Mouse (Mus musculus): Measurements from ENCODE around the gene Pwp2. TPM values are rescaled to one million over a fixed set of nuclear protein-coding genes. Genes with fewer than 3 reads are reported as not detected.
A peak's percentile ranks its signal among the peaks of the same experiment; 100 is the strongest.

The Pwp2 gene
- total RNA-seq, 2 experiments from 2014 or later, result 7.2 to 18.6 TPM

DNA sequence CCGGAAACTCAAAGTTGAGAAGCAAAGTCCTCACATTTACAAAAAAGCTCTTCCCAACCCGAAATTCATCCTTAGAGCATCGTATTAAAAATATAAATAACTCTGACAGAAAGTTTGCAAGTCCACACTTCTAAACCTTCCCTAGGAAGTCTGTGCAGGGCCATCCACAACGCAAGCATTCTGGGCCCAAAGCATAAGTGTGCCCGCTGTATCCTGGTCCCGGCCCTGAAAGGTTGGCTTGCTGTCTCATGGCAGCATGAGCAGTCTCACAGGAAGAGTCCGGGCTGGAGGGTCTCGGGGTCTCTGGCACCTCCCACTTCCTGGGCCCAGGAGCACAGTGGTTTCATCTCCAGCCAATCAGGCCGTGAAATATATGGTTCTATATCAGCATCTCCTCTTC is 13.4 kb downstream of the Pwp2 start:
- ATAC-seq (replicated peaks; ENCODE audit: poor library complexity), result no peak

DNA sequence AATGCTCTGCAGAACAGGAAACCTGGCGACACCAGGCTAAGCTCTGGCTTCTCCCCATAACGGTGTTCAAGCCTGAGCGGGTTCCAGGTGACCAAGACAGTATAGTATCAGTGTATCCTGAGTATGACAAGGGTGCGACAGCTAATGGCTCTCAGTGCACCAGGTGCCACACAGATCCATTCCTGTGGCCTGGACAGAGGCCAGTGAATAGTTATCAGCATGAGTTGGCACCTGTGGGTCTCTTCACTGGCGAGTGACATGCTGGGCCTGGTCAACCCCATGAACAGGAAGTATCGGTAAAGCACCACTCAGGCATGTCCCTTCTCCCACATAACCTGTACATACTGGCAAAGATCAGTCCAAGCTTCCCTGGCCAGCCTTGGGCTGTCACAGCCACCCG is 13.9 kb downstream of the Pwp2 start:
- no peak for ATAC-seq (replicated peaks; ENCODE audit: poor library complexity)

DNA sequence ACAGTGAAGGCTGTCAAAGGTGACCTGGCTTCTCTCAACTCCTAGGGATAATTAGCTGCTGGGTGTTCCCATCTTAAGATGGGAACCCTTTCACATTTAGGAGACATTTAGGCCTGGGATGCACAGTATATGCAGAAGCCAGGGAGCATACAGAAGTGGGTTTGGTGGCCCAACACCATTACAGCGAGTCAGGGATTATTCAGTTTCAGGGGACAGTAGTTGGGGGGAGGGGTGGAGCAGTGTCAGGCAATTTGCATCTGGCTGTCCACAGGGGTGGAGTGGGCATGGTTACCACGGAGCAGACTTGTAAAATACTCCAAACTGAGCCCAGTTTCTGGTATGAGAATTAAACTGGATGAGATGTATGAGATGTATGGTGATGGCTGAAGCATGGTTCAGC is 14.5 kb downstream of the Pwp2 start:
- no peak for ATAC-seq (replicated peaks; ENCODE audit: poor library complexity)

DNA sequence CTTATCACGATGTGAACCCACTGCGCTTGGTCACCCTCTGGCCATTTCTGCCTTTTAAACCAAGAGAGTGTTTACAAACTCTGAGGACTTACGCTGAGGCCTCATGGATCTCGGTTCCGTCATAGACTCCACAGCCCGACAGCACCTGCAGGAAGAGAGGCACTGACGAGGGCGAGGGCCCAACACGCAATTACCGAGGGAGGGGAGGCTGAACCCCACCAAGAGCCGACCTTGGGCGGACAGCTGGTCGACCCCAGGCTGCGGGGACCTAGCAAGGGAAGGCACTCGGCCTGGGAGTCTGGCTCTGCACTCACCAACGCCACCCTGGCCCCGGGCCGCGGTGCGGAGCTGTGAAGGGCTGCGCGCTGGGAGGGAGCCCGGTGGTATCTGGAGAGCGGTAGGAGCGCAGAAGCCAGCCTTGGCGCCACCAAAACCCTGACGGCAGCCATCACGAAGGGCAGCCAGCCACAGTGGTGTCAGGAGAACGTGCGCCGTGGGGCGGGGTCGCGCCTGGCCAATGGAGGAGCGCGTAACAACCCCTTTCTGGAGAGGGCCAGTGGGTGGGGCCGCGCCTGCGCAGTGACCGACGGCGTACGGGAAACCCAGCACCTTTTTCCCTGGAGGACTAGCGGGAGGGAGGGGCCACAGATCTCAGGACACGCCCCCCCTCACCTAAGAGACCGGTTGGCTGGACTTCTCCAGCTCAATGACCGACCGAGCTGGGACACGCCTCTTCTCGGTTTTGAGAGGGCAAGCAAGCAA is 15.5 kb downstream of the Pwp2 start, which contains the start of gene D10Jhu81e:
TSS of gene D10Jhu81e (minus strand) at position 502 of the 762 bp plus-strand sequence.
- ATAC-seq (replicated peaks; ENCODE audit: poor library complexity), result peak; percentile 91

DNA sequence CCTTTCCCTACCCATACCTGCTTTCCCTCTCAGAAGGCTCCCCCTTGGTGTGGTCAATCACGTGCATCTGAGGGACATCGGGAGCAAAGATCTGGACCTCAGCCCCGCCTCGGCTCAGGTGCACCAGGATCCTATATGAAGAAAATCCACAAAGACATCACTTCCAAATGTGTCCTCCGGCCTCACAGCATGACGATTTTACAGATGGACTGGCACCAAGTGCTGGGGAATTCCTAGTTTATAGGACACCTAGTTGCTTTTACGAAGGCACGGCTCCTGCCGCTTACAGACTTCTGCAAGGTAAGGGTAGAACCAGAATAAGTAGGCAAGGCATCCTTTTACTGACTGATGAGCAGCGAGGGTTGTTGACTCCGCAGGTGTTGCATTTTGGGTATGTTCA is 16.2 kb downstream of the Pwp2 start:
- no peak for ATAC-seq (replicated peaks; ENCODE audit: poor library complexity)

DNA sequence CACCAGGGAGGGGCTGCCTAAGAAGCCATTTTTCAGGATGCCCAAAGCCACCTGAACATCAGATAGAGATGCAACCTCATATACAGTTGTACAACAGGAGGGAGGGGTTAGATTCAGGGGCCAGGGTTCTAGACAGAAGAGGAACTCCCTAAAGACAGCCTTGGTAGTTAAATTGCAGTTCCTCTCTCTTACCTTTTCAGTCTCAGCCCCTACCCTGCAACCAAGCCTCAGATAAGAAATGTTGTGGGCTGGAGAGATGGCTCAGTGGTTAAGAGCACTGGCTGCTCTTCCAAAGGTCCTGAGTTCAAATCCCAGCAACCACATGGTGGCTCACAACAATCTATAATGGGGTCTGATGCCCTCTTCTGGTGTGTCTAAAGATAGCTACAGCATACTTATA is 17.2 kb downstream of the Pwp2 start:
- no peak for ATAC-seq (replicated peaks; ENCODE audit: poor library complexity)

DNA sequence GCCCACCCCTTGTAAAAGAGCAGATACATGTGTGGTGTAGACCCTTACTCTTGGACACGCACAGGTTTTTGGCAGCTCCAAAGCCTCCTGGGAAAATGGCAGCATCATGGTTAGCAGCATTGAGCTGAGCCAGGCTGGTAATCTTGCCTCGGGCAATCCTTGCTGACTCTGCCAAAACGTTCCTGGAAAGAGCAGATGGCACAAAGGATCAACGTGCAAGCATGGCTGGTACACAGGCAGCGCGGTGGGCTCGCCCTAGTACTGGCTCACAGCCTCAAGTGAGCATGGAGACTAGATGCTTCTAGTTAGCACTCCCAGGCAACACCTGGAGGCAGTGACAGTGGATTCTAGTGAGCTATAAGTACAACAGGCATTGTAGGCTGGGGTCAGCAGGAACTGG is 17.6 kb downstream of the Pwp2 start:
- ATAC-seq (replicated peaks; ENCODE audit: poor library complexity), result no peak

DNA sequence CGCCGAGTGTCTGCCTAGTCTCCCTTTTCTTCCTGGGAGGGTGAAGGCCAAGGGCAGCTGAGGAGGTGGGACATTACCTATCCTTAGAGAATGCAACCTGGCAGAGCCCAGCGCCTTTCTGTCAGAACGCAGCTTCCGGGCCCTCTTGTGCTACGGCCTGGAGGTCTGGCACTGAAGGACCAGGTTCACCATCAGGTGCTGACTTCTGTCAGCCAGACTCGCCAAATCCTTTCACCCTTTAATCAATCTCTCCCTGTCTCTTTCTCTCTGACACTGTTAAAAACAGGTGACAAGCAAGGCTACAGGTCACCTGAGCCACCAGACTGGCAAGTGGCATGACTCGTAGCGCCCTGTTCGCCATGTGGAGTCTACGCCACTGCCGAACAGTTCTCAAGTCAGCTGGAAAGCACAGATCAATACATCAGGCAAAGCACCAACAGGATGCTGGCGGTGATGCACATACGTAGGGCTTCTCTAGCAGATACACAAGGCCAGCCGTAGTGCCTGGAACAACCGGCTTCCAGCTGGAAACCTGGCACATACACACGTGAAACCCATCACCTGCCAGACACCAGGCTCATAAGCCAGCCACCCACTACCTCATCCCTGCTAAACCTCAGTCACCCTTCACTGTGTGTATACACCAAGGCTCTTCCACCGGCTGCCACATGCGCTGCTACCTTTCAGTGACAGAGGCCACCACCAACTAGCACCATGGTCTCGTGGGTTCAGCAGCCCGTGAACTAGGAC is 19.5 kb downstream of the Pwp2 start:
- ATAC-seq (replicated peaks; ENCODE audit: poor library complexity), result no peak

DNA sequence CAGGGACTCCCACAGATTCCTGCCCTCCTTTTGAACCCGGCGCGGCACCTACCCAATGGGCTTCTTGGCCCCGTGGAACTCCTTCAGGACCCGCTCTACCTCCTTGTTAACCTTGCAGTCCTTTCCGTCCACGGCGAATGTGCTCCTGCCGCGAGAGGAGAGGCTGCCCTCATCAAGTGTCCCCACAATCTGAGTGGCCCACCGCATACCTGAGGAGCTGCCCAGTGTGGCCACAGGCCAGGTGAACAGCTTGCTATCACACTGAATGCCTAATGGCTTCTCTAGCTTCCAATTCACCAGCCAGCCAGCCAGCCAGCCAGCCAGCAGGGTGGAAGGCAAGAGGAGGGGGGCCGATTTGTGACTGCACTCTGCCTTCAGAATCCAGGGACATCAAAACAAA is 20.2 kb downstream of the Pwp2 start:
- no peak for ATAC-seq (replicated peaks; ENCODE audit: poor library complexity)

DNA sequence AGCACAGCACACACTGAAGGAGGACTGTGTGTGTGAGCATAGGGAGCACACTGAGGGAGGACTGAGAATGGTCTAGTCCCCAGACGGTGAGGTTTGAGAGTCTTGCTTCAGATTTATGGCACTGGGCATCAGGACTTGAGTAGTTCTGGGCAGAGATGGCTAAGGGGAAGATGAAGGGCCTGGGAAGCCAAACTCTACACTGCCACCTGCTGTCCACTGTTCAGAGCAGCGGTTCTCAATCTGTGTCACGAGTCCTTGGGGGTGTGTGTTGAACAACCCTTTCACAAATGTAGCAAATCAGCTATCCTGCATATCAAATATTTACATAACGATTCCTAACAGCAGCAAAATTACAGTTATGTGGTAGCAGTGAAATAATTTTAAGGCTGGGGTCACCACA is 21.0 kb downstream of the Pwp2 start:
- peak; percentile 64 for ATAC-seq (replicated peaks; ENCODE audit: poor library complexity)

DNA sequence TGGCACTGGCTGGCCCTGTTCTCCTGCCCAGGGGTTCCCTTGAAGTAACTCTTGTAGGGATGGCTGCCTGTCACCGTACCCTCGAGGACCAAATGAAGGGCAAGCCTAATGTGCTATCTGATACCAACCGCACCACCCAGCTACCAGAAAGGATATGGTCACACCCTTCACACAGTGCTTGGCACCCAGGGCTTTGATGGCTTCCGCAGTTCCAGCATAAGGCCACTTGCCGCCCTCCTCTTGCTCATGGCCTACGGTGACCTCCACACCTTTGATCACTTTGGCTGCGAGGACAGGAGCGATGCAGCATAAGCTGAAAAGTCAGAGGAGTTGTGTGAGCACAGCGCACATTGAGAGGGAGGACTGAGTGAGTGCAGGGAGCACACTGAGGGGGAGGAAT is 21.7 kb downstream of the Pwp2 start:
- no peak for ATAC-seq (replicated peaks; ENCODE audit: poor library complexity)

DNA sequence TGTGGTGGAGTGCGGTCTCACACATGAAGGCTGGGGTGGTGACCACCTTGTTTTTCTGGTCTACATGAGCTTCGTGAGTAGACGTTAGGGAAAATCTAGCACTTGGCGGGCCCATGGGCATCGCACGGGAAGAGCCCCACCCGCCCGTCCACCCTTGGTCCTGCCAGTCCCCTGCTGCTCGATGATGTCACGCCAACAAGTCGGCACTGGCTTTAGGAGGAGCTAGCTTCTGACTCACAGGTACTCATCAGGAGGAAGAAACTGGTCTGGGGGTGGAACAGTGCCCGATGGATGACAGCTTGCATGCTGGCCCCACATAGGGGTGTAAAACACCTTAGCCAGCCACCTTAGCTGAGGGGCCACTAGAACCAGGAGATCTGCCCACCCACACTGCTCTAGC is 22.3 kb downstream of the Pwp2 start:
- no peak for ATAC-seq (replicated peaks; ENCODE audit: poor library complexity)

DNA sequence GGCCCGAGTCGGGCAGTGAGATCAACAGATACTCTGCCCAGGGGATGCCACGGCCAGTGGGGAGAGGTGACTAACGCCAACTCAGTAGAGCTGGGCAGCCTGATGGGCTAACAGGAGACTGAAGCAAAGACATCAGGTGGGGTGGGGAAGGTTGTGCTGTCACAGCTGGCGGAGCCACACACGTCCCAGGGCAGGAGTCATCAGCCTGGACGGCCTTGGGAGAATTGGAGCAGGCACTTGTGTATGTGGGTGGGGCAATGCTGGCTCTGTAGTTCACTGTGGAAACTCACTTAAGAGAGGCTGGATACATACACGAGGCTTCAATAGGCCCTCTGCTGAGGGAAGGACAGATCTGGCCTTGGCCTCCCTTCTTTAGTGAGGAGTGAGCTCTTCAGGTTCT is 23.9 kb downstream of the Pwp2 start:
- ATAC-seq (replicated peaks; ENCODE audit: poor library complexity), result no peak

DNA sequence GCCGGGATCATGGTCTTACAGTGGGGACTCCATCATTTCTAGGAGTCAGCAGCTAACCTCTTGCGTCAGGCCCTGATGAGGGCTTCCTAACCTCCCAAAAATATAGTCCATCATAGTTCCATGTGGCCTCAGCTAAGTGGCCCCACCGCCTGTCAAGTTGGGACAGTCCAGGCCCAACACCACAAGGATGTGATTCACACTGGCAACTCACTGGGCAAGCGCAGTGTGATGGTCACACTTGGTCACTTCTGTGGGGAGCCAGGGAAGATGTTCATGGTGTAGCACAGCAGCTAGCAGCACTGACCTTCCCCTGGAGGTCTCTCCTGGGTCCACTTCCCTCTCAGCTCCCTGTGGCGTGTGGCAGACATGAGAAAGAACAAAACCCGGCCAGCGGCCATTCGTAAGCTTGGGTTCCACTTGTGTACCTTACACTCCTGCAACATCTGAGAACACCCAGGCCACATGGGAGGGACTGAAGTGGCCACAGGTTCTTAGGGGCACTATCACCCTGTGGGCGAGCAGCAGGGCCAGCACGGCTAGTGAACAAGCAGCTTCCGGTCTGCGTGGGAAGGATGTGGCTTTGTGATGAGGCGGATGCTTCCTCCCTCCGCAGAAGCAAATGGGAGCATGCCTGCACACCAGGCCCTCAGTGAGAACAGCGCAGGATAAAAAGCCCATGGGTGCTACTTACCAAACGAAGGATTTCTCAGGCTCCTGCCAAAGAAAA is 24.4 kb downstream of the Pwp2 start:
- ATAC-seq (replicated peaks; ENCODE audit: poor library complexity), result peak; percentile 35

DNA sequence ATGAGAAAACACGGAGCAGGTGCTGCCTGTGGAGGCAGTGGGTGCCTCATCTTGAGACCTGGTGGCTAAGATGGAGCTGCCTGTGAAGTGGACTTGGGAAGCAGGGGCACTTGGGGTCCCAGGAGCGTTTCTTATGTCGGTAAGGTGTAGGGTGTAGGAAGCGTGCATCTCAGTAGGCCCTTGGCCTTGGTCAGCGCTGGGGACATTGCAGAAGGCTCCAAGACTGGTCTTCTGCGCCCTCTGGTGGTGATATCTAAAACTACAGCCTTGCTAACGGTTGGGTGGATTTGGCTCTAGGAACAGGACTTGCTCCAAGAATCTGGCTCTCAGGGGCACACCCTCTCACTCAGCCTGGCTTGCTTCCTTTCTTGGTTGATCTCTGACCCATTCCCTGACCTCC is 25.0 kb downstream of the Pwp2 start:
- peak; percentile 72 for ATAC-seq (replicated peaks; ENCODE audit: poor library complexity)

DNA sequence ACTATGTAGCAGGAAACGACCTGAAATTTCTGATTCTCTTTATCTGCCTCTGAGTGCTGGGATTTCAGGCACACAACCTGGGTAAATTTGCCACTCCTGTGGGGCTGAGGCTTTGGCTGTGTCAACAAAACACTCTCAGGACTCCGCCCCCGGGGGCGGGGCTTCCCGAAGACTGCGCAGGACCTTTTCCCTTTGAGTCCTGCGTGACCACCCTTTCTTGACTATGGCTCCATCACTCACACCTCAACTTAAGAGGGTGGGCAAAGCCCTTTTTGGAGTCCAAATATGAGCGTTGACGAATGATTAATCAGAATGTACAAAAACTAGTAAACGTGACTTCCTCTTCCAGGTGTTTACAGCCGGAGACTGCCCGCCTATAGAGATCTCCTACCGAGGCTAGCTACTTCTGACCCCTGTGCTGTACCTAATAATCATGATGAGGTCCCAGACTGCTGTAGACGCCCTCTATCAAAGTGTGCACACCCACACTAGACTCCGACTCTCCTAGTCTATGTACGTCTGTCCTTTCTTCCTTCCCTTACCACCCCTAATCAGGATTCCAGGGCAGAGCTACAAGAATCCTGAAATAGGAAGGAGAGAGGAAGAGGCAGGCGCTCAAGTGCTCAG is 25.6 kb downstream of the Pwp2 start:
- peak; percentile 26 for ATAC-seq (replicated peaks; ENCODE audit: poor library complexity)

DNA sequence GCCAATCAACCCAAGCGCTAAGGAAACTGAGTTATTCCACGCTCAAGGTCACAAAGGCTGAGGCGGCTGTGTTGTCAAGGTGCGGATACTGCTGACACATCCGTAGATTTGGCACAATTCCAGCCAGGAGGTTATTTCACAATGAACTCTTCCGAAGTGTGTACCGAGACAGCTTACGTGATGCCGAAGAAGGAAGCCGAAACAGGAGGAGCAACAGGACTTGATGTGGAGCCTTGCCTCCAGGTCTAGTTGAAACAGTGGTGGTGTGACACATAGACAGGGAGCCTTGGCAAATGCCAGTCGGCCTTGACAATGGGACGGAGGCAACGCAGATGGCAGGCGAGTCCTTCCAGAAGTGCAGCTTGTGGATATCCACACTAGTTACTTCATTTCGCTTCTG is 26.9 kb downstream of the Pwp2 start:
- no peak for ATAC-seq (replicated peaks; ENCODE audit: poor library complexity)

DNA sequence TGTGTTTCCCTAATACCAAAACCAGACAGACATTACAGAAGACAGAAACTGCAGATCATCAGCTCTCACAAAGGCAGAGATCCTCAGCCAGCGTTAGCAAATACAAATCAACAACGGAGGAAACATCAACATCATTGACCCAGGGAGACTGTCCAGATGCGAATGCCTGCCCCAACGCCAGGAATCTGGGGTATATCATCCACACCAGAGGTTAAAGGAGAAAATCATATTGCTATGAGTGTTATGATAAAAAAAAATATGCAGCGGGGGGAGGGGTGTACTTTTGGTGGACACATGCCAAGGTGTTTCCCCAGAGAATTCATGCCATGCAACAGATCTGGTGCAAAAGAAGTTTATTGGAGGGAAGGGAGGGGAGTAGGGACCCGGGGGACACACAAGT is 28.0 kb downstream of the Pwp2 start:
- ATAC-seq (replicated peaks; ENCODE audit: poor library complexity), result no peak

DNA sequence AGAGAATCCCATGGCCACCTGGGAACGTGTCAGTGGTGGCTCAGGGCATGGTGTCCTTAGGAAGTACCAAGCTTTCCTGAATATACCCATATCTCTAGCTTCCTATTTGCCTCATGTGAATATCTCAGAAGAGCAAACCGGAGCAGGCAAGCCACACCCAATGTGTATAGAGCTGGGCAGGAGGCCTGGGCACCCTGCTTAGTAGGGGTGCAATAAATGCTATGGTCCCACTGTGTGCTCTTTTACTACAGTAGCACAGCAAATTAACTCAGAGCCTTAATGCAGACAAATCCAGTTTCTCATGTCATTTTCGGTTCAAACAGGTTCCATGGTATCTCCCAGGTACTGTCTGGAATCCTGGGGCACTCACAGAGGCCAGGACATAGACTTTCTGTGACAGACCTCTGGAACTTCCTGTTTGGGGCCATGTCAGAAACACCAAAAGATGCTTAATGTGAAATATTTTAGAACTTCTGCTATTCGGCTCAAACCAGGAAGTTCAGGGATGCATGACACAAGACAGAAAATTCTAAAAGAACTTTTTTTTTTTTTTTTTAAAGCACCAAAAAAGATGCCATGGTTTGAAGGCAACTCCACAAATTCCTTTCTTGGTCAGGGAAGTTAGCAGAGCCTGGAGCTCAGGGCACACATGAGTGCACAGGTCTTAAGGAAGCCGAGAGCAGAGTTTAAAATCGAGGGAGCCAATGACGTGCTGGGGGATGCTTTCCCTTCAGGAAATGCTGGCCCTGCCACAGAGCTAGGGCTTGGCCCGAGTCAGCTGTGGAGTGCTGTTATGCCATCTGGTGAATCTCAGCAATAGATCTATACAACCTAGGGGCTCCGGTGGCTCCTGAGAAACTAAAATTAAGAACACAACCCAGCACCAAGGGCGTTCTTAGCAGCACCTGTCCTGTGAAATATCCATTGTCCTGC is 35.8 kb downstream of the Pwp2 start:
- ATAC-seq (replicated peaks; ENCODE audit: poor library complexity), result peak; percentile 82

DNA sequence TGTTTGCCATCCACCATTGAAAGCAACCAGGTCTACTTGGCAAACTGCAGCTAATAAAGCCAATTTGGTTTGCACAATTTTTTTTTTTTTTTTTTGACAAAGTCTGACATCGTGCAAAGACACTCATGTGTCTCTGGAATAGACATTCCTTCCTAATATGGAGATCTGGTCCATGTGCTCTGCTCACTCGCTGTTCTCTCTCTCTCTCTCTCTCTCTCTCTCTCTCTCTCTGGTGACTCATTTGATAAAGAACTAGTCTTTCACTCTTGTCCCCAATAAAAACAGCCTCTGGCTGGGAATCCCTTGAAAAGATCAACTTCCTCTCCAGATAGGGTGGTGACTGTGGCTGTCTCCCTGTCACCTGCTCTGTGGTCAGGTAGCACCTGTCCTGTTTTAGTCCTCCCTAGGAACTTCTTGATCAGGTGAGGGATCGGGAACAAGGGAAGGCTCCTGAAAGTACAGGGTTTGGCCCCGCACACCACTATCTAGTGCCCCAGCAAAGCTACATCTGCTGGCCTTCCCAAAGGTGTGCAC is 37.0 kb downstream of the Pwp2 start:
- ATAC-seq (replicated peaks; ENCODE audit: poor library complexity), result no peak

All from megakaryocyte progenitor cell, adult 5-6 weeks (primary cell).